Mouse (Mus musculus): ENCODE results near the gene Commd3.

Commd3 gene

GRCm38 (mm10) chr2:18672133-18672765, at the start of gene Commd3:
Gene Commd3 (plus strand): TSS chr2:18672384.
- DNase-seq (ENCODE audit: low read depth, low spot score) = no peak

GRCm38 (mm10) chr2:18623219-18623618, 49.0 kb upstream of the Commd3 start:
- no peak for DNase-seq (ENCODE audit: low read depth, low spot score)

- DNase-seq (ENCODE audit: low read depth, low spot score) = no peak
Observed at GRCm38 (mm10) chr2:18630547-18630946, 41.6 kb upstream of the Commd3 start.

GRCm38 (mm10) chr2:18635052-18635451, 37.1 kb upstream of the Commd3 start:
- DNase-seq (ENCODE audit: low read depth, low spot score) = no peak

- DNase-seq (ENCODE audit: low read depth, low spot score) = no peak
Observed at GRCm38 (mm10) chr2:18648563-18648962, 23.6 kb upstream of the Commd3 start.

- no peak for DNase-seq (ENCODE audit: low read depth, low spot score)
Observed at GRCm38 (mm10) chr2:18654821-18655220, 17.4 kb upstream of the Commd3 start.

- DNase-seq (ENCODE audit: low read depth, low spot score) = no peak
Observed at GRCm38 (mm10) chr2:18664003-18664402, 8.2 kb upstream of the Commd3 start.

GRCm38 (mm10) chr2:18671041-18671440, 1.1 kb upstream of the Commd3 start:
- DNase-seq (ENCODE audit: low read depth, low spot score) = no peak

- DNase-seq (ENCODE audit: low read depth, low spot score) = no peak
Observed at GRCm38 (mm10) chr2:18672766-18673164, 581 bp downstream of the Commd3 start.

- no peak for DNase-seq (ENCODE audit: low read depth, low spot score)
Observed at GRCm38 (mm10) chr2:18673766-18674165, 1.6 kb downstream of the Commd3 start.

- no peak for DNase-seq (ENCODE audit: low read depth, low spot score)
Observed at GRCm38 (mm10) chr2:18674193-18674902, 2.2 kb downstream of the Commd3 start.

- DNase-seq (ENCODE audit: low read depth, low spot score) = no peak
Observed at GRCm38 (mm10) chr2:18675681-18676456, 3.7 kb downstream of the Commd3 start.

- no peak for DNase-seq (ENCODE audit: low read depth, low spot score)
Observed at GRCm38 (mm10) chr2:18676457-18676935, 4.3 kb downstream of the Commd3 start.

- DNase-seq (ENCODE audit: low read depth, low spot score) = no peak
Observed at GRCm38 (mm10) chr2:18676936-18677491, 4.8 kb downstream of the Commd3 start, which contains the start of gene Bmi1. Gene Bmi1 (plus strand): TSS chr2:18677018.

GRCm38 (mm10) chr2:18677631-18678471, 5.7 kb downstream of the Commd3 start:
- DNase-seq (ENCODE audit: low read depth, low spot score) = no peak

- no peak for DNase-seq (ENCODE audit: low read depth, low spot score)
Observed at GRCm38 (mm10) chr2:18679701-18680100, 7.5 kb downstream of the Commd3 start.

- DNase-seq (ENCODE audit: low read depth, low spot score) = no peak
Observed at GRCm38 (mm10) chr2:18680501-18680900, 8.3 kb downstream of the Commd3 start.

- DNase-seq (ENCODE audit: low read depth, low spot score) = no peak
Observed at GRCm38 (mm10) chr2:18680961-18681360, 8.8 kb downstream of the Commd3 start.

- no peak for DNase-seq (ENCODE audit: low read depth, low spot score)
Observed at GRCm38 (mm10) chr2:18684062-18684461, 11.9 kb downstream of the Commd3 start.

- DNase-seq (ENCODE audit: low read depth, low spot score) = no peak
Observed at GRCm38 (mm10) chr2:18686386-18686785, 14.2 kb downstream of the Commd3 start.

Data from embryo, embryonic 11.5 days (tissue).